Mouse (Mus musculus) heart, postnatal 25 days (tissue): ENCODE data around the gene Adamts7. TPM values are rescaled to one million over a fixed set of nuclear protein-coding genes. Genes with fewer than 3 reads are reported as not detected.

Experiments
- DNase-seq: peaks from one replicate; pipeline ENCODE4 v3.0.0; 2022; ENCODE audit warnings: low spot score
- intact Hi-C: fragments of 180-260 bp; cut with DNase I; formaldehyde crosslinking; loops from one replicate; pipeline ENCODE4 v1.15.1; 2025
- total RNA-seq, 2 experiments: library from RNA; stranded (reverse); gene quantifications; 2 replicates each; pipeline ENCODE4 v1.2.3; 2021

The Adamts7 gene
- total RNA-seq, 2 experiments from 2014 or later, result 17.9 to 20.9 TPM

DNA sequence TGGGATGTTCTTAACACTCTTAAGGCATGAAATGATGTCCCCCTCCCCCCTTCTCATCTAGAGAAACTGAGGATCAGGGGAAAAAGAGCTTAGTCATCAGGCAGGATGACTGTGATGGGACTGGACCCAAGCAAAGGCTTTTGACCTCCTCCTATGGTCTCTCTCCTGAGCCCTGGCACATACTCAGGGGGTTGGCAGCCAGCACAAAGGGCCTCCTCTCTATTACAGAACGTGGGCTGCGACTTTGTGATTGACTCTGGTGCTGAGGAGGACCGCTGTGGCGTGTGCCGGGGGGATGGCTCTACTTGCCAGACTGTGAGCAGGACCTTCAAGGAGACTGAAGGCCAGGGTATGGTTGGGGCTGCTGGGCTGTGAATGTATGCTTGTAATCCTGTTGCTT lies 26.5 kb downstream of the Adamts7 start:
- intact Hi-C loops, result no loop called here
- DNase-seq, result no peak

DNA sequence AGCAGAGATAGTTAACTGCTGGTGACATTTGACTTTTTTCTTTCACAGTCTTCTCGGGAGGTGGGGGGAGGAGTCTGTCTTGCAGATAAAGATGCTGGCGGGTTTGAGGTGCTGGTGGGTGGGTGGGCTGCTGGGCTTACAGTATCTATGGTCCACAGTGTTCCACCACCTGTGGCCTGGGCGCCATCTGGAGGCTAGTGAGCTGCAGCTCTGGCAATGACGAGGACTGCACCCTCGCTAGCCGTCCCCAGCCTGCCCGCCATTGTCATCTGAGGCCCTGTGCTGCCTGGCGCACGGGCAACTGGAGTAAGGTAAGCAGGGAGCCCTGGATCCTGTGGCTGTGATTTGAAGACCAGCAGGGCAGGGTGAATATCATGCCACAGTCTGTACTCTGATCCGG lies 32.1 kb downstream of the Adamts7 start:
- intact Hi-C loops, result no loop called here
- no peak for DNase-seq

DNA sequence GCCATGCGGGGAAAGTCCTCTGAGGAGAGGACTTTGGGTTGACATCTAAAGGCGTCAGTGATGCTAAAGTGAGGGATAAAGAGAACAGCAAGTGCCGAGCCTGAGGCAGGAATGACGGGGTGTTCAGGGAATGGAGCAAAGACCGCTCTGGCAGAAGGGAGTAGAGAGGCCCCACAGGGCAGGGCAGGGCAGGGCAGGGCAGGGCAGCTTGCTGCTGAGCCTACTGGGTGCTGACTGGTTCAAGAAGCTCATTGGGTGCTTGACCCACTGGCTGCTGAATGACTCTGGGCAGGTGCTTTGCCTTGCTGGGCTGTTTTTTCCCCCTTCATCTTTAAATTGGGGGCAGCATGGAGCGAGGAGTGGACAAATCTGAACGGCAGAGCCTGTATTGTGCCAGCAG lies 33.4 kb downstream of the Adamts7 start:
- intact Hi-C loops, result no loop called here
- DNase-seq, result no peak

DNA sequence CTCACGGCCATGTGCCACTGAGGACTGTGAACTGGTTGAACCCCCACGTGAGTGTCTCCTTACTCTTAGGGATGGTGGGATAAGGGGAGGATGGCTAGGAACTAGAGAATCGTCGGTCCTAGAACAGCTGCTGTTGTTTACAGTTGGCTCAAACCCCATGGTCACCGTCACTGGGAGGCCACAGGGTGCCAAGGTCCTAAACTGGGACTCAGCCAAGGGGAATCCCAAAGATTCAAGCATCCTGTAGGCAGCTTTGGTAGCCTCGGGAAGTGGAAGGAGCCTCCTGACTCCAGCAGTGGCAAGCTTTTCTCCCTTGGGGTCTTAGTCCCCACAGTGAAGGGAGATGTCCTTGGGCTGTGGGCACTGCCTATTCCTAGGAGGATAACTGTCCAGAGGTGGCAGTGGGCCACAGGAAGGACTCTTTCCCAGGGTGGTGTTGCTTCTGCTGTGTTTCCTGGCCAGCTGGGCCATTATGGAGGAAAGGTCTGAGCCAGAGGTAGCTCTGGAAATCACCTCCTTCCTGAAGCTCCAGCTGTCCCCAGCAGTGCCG lies 34.3 kb downstream of the Adamts7 start:
- DNase-seq, result no peak

DNA sequence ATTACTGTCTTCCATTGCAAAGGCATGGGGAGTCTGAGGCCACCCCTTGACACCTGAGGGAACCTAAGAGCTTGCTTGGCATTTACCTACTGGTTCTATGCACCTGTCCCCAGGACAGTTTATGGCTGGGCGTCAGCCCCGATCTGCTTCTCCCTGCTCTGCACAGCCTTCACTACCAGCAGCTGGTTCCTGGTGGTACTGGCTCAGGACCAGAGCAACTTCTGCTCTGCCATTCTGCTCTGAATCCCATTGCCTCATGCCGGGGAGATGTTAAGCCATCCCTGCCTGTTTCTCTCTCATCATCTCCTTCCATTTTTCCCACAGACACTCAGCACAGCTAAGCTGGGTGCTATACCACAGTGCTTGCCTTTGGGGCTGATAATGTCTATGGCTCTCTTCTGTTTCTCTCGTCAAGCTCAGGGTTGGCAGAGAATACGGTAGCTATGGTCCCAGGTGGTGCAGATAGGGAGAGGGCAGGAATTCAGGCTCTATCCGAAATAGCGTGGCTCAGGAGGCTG lies 35.1 kb downstream of the Adamts7 start:
- intact Hi-C loops, result loop anchor here (2.0 kb wide), 1 partner anchor 35 kb away; the partner anchor contains the start of gene Adamts7
- no peak for DNase-seq

More for the DNA sequence above, 34.3 kb downstream of the Adamts7 start:
- intact Hi-C loops, result no loop called here

DNA sequence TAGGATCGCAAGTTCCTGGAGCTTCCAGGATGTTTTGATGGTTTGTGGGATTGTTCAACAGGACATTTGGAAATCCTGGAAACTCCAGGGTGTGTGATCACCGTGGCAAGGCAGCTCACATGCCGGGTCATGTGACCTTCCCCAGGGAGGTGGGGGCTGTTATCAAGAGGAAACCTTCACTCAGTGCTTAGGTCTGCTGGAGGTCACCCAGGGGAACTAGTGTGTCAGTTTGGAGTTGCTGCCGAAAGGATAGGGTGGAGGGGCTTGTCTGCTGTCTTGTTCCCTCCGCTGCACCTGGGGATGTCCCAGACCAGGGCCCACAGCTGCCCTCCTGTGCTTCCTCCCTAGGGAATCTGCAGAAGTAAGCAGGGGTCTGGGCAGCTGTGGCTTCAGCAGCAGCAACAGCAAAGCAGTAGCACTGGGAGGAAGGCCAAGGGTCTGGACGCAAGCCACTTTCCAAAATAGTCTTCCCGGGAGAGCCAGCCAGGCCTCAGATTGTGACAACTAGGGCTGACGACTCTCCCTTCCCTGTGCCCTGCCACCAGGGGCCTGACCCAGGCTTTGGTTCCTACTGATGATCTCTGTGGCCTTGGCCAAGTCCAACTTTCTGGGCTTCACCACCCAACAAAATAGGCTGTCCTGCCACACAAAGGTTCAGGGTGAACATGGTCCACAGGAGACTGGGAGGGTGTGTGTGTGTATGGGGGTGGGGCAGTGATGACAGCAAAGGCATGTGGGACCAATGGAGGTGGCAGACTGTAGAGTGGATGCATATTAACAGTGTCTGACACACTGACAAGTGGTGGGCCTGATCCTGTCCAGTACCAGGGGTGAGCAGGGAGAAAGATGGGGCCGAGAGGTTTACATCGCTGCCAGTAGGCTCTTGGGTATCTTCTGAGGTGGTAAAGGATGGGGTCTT lies 35.9 kb downstream of the Adamts7 start:
- DNase-seq, result peak; percentile 75
- intact Hi-C loops, result loop anchor here (2.0 kb wide), 1 partner anchor 36 kb away; the partner anchor contains the start of gene Adamts7

DNA sequence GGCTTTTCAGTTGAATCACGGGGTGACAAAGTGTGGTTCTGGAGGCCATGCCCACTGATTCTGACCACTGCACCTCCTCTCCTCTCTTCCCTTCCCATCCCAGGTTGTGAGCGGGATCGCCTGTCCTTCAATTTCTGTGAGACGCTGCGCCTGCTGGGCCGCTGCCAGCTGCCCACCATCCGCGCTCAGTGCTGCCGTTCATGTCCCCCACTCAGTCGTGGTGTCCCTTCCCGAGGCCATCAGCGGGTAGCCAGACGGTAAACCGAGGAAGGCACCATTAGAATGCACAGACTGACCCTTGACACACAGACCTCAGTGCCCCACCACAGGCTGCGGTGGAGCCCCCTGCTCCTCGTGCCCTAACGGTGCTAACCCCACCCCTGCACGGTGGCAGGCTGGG lies 36.7 kb downstream of the Adamts7 start:
- intact Hi-C loops, result loop anchor here (2.0 kb wide), 1 partner anchor 37 kb away; the partner anchor contains the start of gene Adamts7
- no peak for DNase-seq

DNA sequence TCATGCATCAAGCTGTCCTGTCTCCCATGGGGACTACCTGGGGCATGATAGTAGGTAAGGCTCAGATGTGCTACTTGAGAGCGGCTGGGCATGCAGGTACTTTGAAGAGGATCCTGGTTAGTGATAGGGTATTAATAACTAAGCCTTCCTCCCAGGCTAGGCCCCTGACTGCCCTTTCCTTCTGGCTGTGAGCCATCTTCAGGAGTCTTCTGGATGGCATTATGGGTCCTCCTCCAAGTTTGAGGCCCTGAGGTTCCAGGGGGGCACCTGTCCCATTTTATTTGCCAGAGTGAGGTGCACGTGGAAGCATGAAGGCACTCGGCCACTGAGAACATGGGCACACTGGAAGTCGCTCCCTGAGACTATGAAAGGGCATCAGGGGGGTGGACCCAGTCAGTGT lies 37.6 kb downstream of the Adamts7 start:
- no peak for DNase-seq
- intact Hi-C loops, result no loop called here

DNA sequence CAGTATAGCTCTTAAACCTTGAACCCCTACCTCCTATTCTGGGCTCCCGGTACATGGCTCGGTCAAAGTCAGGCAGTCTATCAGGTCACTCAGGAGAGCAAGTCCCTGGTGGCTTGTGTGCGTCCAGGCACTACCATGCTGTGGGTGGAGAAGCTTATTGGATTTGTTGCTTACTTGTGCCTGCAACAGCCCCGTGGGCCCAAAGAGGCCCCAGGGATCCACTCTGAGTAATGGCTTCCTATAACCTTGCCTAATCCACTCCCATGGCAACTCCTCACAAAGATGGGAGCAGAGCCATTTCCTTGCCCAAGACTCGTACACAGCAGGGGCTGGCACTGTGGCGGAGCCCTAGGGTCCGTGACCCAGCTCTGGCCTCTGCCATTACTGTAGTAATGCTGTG lies 38.2 kb downstream of the Adamts7 start:
- intact Hi-C loops, result no loop called here
- no peak for DNase-seq

DNA sequence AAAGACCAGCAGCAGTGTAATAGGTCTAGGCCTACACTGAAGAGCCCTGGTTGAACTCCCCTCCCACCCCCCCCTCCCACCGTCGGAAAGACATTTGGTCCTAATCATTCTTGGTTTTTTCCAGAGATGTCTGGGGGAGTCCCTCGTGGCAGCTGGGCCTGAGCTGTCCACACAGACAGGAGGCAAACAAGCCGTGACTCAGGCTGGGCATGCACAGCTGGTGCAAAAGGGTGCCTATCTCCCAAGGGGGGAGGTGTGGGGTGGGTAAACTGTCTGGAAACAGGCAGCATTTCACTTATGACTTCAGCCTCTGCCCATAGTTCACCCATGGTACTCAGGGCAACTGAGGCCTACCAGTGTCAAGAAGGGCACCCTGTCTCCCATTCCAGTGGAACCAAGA lies 38.7 kb downstream of the Adamts7 start:
- DNase-seq, result no peak
- intact Hi-C loops, result no loop called here

DNA sequence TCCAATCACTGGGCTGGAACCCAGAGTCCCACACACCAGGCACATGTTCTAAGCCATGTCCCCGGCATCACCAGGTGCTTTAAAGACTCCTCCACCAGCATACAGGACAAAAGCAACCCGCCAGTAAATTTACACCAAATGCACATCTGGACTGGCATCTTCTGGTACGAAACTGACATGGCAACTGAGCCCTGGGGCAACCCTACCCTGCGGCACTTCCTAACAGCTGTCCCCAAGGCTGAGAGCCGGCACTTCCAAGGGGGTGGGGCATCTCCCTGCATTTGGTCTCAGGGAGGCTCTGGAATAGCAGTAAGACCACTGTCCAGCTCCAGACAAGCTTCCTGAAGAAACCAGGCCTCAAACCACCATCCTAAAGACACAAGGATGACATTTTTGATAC lies 40.4 kb downstream of the Adamts7 start:
- intact Hi-C loops, result no loop called here
- DNase-seq, result no peak

DNA sequence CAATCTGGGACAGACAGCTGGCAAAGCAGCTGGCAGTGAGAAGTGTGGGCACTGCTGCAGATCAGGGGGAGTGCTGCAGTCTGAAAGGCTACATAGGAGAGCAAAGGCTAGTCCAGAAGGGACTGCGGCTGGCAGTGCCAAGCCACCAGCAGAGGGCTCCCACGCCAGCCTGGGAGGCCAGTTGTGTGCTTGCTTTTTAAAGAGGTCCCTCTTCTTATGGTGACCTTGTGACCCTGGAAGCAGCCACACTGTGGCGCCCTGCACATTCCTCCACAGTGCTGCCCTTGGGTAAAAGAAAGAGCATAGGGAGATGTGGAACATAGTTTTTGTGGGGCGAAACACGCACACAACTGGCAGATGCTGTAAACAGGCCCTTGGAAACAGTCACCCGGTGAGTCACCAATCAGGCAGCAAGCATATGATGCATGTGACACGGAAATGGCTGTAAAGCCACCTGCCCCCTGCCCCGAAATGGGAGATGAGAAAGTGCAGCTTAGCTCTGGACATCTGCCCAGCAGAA lies 41.6 kb downstream of the Adamts7 start:
- no peak for DNase-seq
- intact Hi-C loops, result no loop called here

DNA sequence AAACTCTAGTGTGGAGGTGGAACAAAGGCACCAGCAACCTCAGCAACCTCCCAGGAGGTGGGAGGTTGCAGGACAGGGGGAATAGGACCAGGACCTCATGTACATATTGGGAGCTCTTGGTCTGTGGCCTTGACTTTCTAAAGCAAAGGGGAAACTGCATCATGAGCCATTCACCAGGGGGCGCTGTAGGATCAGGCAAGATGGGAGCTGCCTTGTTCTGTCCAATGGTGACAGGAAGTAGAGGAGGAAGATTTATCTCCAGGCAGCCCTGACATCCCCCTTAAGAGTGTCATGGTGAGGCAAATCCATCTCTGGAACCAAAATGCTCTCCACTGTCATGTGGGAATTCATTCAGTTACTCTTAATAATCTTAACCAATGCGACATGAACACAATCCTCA lies 43.6 kb downstream of the Adamts7 start:
- peak; percentile 48 for DNase-seq
- intact Hi-C loops, result loop anchor here (1.0 kb wide), 3 partner anchors 21 to 241 kb away; no protein-coding TSS in a partner anchor

DNA sequence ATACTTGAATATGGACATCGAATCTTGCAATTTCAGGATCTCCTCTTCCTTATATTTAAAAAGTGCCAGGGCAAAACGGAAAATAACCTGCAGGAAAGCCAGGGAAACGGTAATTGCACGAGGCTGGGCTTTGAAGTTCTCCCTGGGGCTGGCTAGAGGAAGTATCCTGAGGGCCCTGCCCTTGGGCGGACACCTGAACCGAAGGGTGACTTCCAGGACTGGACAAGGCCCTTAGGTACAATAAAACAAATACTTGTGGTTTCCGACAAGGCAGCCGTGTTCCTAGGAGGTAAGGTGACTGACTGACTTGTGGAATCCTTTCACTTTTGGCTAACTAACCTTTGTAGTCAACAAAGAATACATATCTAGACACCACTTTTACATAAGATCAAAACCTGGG lies 44.9 kb downstream of the Adamts7 start:
- intact Hi-C loops, result no loop called here
- no peak for DNase-seq

DNA sequence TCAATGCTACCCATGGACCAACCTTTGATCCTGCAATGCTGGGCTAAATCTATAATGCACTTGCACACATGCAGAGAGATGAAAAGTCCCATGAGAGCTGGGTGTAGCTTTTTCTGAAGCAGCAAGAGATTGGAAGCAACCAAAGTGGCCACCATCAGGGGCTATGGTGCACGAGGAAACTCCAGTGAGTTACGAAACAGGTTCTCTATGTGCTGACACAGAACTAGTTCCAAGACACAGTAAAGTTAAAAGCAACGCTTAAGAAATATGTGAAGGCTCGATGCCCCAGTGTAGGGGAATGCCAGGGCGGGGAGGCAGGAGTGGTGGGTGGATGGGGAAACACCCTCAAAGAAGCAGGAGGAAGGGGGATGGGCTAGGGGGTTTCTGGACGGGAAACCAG lies 45.8 kb downstream of the Adamts7 start:
- intact Hi-C loops, result no loop called here
- DNase-seq, result no peak

DNA sequence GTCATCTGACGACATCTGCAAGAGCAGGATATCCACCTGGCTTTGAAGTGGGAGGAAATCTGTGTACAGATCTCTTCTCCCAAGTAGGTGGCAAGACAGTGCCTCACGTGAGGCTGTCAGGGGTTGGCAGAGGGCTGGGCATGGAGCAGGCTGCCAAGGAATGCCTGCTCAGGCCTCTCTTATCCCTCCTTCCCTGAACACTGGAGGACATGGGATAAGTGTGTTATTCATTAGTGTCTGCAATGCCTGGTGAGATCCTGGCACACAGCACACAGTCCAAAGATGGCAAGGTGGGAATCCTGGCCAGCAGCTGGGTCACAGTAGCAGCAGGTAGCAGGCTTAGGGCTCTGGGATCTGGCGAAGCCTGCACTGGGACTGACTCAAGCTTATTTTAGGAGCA lies 50.3 kb downstream of the Adamts7 start:
- no peak for DNase-seq
- intact Hi-C loops, result no loop called here

DNA sequence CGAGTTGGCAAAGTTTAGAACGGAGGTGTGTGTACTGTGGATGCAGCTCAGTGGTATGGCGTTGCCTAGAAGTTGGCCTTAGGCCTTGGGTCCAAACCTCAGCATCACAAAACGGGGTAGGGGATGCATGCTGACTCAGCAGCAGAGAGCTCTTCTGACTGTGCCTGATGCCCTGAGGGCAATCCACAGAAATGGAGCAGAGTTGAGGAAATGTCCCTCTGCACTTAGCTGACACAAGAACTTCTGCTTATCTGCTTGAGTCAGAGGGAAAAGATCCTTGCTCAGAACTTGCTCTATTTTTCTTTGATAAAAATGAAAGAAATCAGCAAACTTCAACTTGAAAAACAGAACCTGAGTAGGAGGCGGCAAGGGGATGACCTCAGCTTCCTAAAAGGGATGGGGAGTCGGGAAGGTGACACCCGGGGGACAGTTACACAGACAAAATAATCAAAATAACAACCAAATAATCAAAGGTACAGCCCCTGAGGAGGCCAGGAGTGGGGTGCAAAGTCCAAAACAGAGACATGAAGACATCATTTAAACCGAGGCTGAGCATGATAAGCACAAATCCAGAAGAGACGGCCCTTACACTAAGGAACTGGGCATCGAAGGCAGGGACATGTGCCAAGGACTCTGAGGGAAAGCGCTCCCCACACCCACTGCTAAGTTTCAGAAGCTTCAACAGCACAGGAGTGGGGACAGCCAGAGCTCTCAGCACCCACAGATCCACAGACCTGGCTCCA lies 53.6 kb downstream of the Adamts7 start:
- intact Hi-C loops, result no loop called here

DNA sequence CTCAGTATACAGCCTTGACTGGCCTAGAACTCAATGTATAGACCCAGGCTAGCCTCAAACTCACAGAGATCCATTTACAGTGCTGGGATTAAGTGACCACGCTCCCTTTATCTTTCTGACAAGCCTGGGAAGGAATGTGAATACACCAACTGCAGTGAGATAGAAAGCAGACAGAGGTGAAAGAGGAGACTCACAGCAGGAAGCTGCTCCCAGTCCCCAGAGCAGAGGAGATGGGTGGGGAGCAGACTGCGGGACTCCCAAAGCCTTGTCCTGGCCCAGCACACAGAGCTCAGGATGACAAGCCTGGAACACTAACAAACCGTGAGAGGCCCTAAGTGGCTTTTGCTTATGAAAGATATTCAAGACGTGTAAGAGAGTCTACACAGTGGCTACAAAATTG lies 54.6 kb downstream of the Adamts7 start:
- no peak for DNase-seq
- intact Hi-C loops, result no loop called here

More for the DNA sequence above, 53.6 kb downstream of the Adamts7 start:
- DNase-seq, result no peak

DNA sequence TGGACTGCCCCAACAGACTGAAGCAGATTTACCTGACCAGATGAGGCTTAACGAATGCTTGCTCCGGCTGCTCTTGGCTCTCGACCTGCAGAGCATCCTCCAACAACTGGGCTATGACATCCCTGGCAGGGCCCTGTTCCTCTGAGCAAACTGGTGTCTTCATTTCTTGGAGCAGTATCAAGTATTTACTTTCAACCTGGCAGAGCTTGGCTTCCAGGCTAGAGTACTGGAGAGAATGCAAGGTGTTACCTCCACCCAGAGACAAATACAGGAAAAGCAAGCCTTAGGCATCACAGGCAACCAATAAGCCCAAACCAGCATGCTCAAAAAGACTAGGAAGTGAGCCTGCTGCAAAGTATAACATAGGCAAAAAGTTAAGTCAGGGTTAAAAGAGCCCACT lies 59.4 kb downstream of the Adamts7 start:
- intact Hi-C loops, result no loop called here
- DNase-seq, result no peak

DNA sequence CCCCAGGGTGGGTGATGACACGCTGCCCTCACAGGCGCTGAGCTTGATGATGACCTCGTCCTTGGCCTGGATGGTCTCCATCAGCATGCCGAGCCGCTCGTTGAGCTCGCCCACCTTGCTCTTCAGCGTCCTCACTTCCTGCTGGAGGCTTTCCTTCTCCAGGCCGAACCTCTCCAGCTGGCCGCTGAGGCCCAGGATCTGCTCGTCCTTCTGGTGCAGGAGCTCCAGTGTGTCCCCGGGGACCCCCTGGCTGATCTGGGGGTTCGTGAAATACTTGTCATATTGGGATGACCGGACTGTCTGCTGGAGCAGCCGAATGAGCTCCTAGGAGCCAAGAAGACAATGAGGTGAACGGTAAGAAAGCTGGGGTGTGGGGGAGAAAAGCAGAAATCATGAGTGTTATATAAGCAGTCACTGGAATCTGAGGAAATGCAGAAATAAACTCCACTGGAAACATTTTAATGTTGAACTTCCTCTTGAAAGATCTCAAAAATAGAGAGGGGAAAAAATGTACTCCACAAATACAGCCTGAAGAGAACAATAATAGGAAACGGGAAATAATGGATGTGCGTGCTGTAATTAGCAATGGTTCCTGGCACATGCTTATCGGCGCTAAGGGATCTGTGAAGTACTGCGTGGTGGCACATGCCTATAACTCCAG lies 63.3 kb downstream of the Adamts7 start:
- intact Hi-C loops, result loop anchor here (5.0 kb wide), 1 partner anchor 46 kb away; the partner anchor contains the start of gene Tbc1d2b

More for the DNA sequence above, 63.3 kb downstream of the Adamts7 start:
- peak; percentile 32 for DNase-seq
